Mouse (Mus musculus) CD4-positive, CD25-positive, alpha-beta regulatory T cell, adult 4 months (primary cell): ENCODE results near the gene Mapt. TPM values are rescaled to one million over a fixed set of nuclear protein-coding genes. Genes with fewer than 3 reads are reported as not detected.

ENCODE experiments used
- ATAC-seq: one replicate; pipeline ENCODE4 v1.8.0; 2017
- polyA plus RNA-seq, 2 experiments: library from polyadenylated mRNA; unstranded; fragments of 100-300 nt; shearing (Covaris generic); gene quantifications; one replicate each; pipeline ENCODE4 v1.2.1; 2017

Gene Mapt
- polyA plus RNA-seq, 2 experiments from 2014 or later: 0.11 to 0.34 TPM

- ATAC-seq: no peak
These were observed 47.0 kb downstream of the Mapt start for GRCm38 (mm10) chr11:104278222-104278621.

GRCm38 (mm10) chr11:104279049-104279448, 47.9 kb downstream of the Mapt start:
- ATAC-seq: no peak

GRCm38 (mm10) chr11:104279538-104279937, 48.3 kb downstream of the Mapt start:
- no peak for ATAC-seq

GRCm38 (mm10) chr11:104281501-104281900, 50.3 kb downstream of the Mapt start:
- no peak for ATAC-seq

- no peak for ATAC-seq
These were observed 55.9 kb downstream of the Mapt start for GRCm38 (mm10) chr11:104287113-104287512.

- no peak for ATAC-seq
These were observed 57.6 kb downstream of the Mapt start for GRCm38 (mm10) chr11:104288835-104289198.

- ATAC-seq: peak; percentile 37
These were observed 58.2 kb downstream of the Mapt start for GRCm38 (mm10) chr11:104289199-104290031.

- ATAC-seq: no peak
These were observed 61.4 kb downstream of the Mapt start for GRCm38 (mm10) chr11:104292443-104293220.

GRCm38 (mm10) chr11:104293241-104293640, 62.1 kb downstream of the Mapt start:
- no peak for ATAC-seq

- ATAC-seq: no peak
These were observed 64.0 kb downstream of the Mapt start for GRCm38 (mm10) chr11:104295145-104295544.

- no peak for ATAC-seq
These were observed 64.5 kb downstream of the Mapt start for GRCm38 (mm10) chr11:104295656-104296055.

- ATAC-seq: no peak
These were observed 66.5 kb downstream of the Mapt start for GRCm38 (mm10) chr11:104297671-104298070.

GRCm38 (mm10) chr11:104302628-104303027, 71.4 kb downstream of the Mapt start:
- no peak for ATAC-seq

GRCm38 (mm10) chr11:104303088-104303960, 72.1 kb downstream of the Mapt start:
- no peak for ATAC-seq

GRCm38 (mm10) chr11:104305711-104306110, 74.5 kb downstream of the Mapt start:
- ATAC-seq: no peak

GRCm38 (mm10) chr11:104306483-104306882, 75.3 kb downstream of the Mapt start:
- ATAC-seq: no peak

- ATAC-seq: no peak
These were observed 75.9 kb downstream of the Mapt start for GRCm38 (mm10) chr11:104307136-104307535.

GRCm38 (mm10) chr11:104309377-104310225, 78.4 kb downstream of the Mapt start:
- ATAC-seq: no peak

- no peak for ATAC-seq
These were observed 79.2 kb downstream of the Mapt start for GRCm38 (mm10) chr11:104310226-104310887.

- no peak for ATAC-seq
These were observed 80.5 kb downstream of the Mapt start for GRCm38 (mm10) chr11:104311643-104312042.

GRCm38 (mm10) chr11:104315703-104316102, 84.5 kb downstream of the Mapt start:
- ATAC-seq: peak; percentile 82
